Mouse (Mus musculus) urinary bladder, postnatal 14 days (tissue): ENCODE results near the gene Psmb6.
"Not testable (repeated sequence)": the region's sequence is repeated elsewhere in the genome, so short reads cannot be mapped to it uniquely, and the experiment has no call there.

Experiments
- DNase-seq: peaks from one replicate; pipeline ENCODE4 v3.0.0; 2021; ENCODE audit warnings: low spot score

Gene Psmb6

DNA sequence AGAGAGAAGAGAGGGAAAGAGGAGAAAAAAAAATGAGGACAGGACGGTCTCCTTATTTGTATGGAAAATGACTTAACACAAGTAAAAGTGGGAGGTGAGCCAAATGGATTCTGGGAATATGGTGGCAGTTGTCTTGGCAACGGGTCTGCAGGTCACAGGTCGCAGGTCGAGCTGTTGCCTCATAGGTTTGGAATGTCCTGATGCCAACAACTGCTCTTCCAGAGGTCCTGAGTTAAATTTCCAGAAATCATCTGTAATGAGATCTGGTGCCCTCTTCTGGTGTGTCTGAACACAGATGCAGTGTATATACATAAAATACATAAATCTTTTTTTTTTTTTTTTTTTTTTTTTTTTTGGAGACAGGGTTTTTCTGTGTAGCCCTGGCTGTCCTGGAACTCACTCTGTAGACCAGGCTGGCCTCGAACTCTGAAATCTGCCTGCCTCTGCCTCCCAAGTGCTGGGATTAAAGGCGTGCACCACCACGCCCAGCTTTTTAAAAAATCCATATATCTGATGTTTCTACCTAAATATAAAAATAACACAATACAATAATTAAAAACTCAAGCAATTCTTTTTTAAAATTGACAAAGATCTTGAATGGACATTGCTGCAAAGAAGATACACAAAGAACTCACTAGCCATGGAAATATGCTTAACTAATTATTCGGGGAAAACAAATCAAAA is 1.7 kb upstream of the Psmb6 start:
- DNase-seq: not testable (repeated sequence)

DNA sequence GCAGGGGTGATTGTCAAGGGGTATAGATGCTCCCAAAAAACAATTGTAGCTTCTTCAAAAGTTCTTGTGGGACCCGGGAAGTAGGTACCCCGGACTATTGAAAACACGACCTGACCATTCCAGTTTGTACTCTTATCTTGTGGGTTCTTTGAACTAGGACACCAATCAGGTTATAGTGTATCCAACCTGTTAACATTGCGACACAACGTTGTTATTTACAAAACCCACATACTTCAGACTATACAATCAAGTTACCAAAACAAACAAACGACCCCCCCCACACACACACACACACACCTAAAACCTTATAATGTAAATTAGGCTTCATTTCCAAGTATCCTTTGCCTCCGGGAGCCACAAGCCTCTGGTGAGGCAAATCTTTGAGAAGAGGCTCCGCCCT is 385 bp upstream of the Psmb6 start:
- DNase-seq: no peak

DNA sequence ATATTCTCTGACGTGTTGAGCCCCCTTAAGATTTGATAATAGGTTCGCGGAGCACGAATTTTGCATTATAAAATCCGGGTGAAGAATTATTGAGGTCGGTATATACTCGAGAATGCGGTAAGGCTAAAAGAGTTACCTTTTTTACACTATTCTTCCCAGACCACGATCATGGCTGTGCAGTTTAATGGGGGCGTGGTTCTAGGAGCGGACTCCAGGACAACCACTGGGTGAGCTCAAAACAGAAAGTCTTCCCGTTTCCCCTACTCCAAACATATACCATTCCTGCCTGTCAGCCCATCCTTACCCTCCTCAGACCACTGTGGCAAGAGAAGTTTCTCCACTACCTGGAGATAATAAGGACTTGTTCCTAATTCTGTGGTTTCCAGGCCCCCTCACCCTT is 559 bp downstream of the Psmb6 start:
- no peak for DNase-seq

DNA sequence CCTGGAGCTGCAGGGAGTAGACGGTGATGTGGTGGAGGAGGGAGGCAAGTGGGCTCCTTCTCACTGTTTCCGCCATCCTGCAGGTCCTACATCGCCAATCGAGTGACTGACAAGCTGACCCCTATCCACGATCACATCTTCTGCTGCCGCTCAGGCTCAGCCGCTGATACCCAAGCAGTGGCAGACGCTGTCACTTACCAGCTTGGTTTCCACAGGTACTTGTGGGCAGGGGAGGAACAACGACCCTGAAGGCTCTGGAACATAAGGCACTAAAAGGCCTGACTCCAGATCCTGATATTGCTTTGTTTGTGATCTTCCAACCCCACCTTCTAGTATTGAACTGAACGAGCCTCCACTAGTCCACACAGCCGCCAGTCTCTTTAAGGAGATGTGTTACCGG is 1.0 kb downstream of the Psmb6 start:
- DNase-seq: no peak

DNA sequence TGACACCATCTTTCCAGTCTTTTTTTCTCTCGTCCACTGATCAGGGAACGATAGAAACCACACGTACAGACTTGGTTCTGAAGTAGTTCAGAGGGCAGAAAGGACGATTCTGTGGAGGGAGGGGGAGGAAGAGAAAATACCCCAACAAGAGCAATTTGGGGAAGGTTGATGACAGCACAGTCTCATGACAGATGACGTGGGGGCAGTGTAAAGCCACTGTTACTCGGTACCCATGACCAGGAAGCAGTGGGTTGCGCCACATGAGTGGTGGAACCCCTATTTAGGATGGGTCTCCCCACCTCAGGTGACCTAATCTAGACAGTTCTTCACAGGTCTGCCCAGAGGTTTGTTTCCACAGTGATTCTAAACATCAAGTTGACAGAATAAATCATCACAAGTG is 3.4 kb downstream of the Psmb6 start:
- no peak for DNase-seq

DNA sequence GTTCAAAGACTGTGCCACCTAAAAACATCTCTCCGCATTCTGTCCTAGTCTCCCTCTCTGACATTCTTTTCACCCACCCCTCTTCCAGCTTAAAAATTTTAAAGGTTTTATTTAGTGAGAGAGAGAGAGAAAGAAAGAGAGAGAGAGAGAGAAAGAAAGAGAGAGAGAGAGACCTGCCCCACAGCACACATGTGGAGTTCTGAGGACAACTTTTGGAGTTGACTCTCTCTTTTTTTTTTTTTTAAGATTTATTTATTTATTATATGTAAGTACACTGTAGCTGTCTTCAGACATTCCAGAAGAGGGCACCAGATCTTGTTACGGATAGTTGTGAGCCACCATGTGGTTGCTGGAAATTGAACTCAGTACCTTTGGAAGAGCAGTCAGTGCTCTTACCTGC is 5.9 kb downstream of the Psmb6 start:
- DNase-seq: not testable (repeated sequence)

DNA sequence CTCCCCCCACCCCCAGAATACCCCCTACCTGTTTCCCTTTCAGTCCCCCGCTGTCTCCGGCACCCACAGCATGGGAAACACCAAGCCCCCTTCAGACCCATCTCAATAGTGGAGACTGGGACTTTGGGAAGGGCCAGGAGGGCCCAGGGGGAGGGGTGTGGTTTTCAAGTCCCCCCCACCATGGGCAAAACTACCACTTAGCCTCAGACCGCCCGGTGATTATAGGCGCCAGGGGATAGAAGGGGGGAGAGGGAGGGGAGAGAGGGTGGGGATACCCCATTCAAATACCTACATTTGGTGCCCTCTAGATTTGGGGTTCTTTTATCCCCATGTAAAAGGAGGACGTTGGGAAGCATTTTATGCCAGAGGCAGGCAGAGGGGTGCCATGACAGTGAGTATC is 7.7 kb downstream of the Psmb6 start, which contains the start of gene Gm40193:
Gene Gm40193, minus strand, starts transcription at position 101 of the 400 bp plus-strand sequence.
- DNase-seq: no peak

DNA sequence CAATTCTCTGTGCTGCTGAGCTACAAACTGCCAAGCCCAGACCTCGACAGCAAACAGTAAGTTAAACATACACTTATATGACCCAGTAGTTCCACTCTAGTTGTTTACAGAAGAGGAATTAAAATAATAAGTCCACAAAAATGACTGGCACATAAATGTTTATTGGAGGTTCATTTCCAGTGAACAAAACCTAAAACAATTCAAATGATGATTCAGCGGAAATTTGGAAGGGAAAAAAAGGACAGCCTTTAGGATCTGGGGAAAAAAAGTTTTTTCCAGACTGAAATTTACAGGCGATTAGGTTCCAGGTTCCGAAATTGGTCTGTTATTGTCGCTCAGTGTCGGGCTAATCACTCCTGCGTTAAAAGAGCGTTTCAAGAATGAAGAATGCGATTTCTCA is 14.3 kb downstream of the Psmb6 start:
- no peak for DNase-seq

DNA sequence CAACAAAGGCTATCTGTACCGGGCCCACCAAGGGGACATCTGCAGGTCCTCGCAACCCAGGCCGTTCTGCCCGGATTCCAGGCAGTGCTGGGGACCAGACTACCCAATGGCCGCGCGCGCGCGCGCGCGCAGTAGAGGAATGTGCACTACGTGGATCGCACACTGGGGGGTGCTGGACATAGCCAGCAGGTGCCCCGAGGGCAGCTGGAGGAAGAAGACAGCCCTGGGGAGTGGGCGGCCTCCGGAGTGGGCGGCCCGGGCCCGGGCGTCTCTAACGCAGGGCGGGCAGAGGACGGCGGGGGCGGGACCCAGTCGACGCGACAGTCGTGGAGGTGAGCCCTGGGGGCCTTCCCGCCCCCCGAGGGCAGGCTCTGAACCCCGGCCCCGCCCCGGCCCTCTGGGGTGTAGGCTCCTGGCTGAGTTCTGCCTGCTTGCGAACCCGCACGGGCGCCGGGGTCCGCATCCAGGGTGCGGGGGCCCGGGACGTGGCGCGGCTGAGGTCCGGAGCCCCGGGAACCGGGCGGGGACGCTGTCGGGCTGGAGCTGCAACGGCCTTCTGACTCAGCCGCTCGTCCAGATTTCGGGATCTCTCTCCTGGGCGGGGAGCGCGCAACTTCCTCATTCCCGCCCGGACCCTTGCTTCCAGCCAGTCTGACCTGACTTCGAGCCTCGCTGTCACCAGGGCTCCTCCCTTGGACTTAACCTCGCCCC is 14.9 kb downstream of the Psmb6 start, which contains the start of gene Pld2:
Gene Pld2, plus strand, starts transcription at position 188 of the 711 bp plus-strand sequence.
- DNase-seq: peak; percentile 92

DNA sequence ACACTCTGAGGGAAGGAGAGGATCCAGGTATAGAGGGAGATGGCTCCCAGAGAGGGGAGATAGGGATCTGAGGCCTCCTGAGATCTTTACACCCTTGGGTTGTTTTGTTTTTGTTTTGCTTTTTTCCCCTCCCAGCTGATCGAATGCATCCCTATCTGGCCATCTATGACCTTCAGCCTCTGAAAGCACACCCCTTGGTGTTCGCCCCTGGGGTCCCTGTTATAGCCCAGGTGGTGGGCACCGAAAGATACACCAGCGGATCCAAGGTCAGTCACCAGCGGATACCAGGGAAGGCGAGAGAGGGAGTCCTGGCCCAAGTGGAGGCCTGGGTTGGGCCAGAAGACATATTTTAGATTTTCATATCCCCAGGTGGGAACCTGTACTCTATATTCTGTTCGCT is 15.8 kb downstream of the Psmb6 start:
- no peak for DNase-seq

DNA sequence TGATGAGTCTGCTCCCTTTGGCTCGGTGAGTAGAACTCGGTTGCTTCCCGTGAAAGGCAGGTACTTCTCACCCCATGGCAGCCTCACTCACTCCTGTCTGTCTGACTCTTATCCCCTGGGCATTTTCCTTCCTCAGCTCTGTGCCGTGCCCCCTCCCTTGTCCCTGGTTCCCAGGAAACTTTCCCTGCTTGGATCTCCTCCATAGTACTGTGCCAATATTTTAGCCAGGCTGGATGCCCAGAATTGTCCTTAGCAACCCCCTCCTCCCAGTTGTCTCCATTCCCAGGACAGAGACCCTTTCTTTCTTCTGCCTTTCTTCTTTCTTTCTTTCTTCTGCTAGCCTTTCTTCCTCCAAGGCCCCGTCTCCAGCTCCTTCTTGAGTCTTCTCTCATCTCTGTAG is 16.2 kb downstream of the Psmb6 start:
- DNase-seq: no peak

DNA sequence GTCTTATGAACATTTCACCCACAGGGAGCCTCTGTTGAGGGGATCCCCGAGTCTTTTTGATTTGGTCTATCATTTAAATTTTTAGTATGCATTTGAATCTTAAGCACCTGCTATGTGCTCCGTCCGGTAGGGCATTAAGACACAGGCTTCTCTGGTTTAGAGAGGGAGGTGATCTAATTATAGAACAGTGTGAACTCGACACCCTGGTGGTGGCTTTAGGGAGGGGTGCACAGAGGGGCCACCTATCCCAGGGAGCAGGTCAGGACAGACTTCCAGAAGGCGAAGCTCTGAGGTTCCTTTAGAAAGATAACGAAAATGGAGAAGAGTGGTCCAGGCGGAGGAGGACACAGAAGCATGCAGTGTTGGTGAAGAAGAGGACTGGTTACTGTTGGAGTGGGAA is 19.3 kb downstream of the Psmb6 start:
- no peak for DNase-seq

DNA sequence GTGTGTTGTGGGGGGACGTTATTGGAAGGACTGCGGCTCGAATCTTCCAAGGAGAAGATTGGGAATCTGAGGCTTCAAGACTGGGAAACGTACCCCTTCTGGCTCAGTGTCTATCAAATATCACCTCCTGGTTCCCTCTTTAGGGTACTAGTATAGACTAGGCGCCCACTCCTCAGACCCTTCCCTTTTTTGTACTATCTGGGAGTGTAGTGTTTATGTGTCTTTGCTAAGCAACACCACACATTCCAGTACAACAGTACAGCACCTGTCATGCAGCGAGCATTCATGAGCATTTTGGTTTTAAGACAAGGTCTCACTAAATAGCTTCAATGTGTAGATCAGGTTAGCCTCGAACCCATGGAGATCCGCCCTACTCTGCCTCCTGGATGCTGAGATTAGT is 26.4 kb downstream of the Psmb6 start:
- no peak for DNase-seq

DNA sequence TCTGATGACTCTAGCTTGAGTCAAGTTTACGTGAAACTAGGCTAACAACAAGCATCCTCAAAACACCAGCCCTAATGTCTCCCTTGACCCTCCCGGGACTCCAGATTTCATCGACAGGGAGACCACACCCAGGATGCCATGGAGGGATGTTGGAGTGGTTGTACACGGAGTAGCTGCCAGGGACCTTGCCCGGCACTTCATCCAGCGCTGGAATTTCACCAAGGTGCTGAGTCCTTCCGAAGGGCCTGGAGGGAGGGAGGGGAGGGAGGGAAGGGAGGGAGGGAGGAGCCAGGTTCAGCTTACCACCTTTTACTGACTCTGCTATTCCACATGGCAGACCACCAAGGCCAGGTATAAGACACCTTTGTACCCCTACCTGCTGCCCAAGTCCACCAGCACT is 28.8 kb downstream of the Psmb6 start:
- no peak for DNase-seq

DNA sequence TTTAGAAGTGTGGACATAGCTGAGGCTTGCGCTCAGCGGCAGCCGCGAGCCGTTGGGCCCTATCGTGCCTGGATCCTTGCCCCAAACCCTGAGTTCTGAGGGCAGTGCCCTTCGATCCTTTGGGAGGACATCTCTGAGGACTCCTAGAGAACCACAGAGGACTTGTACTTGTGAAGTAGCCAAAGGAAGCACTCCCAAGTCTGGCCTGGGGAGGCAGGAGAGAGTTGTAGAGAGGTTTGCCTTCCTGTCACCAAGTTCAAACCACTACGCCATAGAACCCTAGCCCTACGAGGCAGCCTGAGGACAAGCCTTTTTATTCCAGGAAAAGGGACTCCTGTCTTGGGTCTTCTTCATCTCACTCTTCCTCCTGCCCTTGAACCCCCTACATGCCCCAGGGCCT is 32.4 kb downstream of the Psmb6 start:
- no peak for DNase-seq

DNA sequence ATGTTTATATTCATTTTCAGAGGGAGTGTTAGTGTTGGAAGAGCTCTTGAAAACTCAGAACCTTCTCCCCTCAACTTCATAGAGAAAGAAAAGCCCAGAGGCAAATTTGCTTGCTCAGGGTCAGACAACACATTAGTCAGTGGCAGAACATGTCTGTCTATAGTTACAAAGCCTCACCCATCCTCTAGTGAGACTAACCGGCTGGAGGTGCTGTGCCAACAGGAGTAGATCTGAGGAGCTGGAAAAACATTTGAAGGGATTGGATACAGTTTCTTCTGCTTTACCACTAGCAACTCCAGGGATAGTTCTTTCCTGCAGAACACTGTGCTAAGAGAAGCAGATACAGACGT is 36.7 kb downstream of the Psmb6 start:
- no peak for DNase-seq

DNA sequence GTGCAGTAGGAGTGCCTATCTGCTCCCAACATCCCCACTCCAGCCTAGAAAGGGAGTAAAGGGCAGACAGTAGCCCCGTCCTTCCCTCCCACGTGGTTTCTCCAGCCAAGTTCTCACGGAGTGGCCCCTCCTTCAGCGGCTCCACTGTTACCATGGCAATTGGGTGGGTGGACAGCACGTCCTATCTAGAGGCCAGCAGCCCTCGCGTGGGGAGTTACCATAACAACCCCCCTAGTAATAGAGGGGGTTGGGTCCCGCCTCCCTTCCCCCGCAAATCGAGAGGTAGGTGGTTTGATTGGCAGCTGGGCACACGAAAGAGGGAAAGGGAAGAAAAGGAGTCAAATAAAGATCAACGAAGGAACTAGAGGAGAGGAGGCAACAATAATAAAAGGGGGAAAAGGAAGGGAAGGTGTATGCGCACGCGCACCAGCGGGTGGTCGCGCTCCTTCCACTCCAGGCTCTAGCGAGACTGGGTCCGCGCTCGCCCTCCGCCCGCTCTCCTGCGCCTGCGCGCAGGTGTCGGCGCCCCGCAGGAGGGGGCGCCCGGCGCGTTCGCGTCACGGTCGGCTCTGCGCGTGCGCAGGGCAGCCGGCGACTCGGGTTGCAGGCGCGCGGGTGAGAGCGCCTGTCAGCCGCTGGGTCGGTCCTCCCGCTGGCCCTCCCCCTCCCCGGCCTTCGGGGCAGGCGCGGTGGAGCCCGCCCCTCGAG is 37.3 kb downstream of the Psmb6 start, which contains the start of gene Mink1:
Gene Mink1, plus strand, starts transcription at position 595 of the 708 bp plus-strand sequence.
- DNase-seq: peak; percentile 89

DNA sequence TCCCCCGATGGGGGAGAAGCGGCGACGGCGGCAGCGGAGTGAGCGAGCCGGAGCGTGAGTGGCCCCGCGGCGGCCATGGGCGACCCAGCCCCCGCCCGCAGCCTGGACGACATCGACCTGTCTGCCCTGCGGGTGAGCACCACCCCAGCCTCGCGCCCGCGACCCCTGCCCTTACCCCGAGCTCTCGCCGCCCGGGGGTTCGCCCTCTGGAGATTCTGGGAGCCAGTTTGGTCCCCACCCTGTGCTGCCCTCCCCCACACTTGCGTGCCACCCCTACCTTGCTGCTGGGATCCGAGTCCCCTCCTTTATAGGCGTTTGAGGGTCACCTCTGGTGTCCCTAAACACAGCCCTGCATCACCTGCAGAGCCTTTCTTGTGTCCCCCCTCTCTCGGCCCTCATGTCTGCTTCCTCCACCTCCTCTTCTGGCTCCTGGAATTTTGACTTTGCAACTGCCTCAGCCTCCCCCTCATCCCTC is 37.9 kb downstream of the Psmb6 start:
- DNase-seq: peak; percentile 30

DNA sequence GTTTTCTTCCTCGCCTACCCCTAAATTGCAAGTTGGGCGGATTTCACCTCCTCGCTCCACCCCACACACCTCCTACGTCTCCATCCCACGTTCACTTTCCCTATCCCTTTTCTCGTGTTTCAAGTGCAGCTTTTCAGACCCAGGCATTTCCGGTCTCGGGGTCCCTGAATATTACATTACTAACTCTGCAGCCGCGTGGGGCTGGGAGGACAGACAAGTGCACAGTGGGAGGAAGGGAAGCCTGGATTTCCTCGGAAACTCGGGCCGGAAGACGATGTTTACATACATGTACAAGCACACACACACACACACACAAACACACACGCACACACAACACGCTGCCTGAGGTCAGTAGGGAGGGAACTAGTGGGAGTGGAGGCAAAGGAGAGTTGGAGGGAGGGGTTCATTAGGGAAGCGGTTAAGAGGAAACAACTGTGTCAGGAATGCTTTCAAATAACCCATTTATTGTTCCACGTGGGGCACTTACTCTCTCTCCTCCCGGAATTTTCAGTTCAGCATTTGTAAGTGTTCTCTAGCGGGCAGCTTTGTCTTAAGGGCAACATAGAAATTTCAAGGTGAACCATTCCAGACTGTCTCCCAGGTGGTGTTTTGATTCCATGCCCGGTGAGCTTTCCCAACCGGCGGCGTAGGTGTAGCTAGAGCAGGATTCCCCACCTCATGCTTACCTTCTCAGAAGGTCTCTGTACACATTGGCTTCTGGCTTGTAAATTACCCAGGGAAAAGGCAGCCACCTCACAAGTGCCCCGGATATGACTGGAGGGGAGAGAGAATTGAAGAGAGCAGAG is 38.5 kb downstream of the Psmb6 start:
- peak; percentile 24 for DNase-seq

DNA sequence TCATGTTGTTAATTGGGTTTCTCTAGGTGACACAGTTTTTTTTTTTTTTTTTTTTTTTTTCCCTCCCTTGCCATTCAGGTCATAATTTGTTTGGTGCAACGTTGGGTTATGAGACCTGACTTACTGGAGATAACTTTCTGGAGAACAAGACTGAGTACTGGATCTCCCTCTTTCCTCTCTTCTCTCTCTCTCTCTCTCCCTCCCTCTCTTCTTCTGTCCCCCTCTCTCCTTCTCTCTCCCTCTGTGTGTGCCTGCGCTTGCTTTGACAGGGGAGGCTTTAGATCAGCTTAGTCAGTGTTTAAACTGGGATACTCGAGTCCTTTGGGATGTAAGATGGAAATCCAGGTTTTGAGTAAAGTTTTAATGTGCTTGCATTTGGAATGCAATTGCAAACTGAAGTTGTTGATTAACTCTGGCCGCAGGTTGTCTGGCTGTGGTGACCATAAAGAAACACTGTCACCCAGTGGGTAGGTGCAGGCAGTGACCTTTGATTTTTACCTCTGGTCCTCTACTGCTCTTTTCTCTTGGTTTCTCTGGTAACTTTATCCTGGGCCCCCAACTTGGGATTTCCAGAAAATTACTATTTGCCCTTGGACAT is 39.2 kb downstream of the Psmb6 start:
- no peak for DNase-seq

DNA sequence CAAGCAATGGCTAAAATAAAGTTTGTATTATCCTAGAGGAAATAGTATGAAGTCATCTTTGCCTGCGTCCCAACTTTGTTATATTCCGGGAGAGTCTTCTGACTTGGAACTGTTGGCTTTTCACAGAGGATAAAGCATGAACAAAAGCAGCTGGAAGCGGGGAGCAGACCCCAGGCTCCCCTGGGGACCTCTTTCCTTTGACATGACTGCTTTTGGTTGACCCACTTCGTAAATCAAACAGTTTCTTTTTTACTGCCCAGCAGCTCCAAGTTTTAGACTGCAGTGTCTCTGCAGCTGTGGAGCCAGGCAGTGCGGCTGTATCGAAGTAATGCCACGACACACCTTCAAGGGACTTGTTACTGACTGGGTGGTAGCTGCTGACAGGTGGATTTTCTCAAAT is 41.4 kb downstream of the Psmb6 start:
- no peak for DNase-seq

DNA sequence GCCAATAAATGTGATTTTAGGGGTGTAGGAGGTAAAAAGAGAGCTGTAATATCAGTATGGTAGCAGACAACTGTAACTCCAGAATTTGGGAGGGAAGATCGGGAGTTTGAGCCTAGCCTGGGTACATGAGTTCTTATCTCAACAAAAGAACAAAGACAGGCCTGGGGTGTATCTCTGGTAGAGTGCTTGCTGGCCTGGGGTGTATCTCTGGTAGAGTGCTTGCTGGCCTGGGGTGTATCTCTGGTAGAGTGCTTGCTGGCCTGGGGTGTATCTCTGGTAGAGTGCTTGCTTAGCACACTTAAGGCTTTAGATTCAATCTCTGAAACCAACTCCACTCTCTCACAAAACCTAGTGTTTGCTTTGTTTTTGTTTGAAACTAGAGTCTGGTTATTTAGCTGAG is 45.4 kb downstream of the Psmb6 start:
- not testable (repeated sequence) for DNase-seq
